Mouse (Mus musculus): ENCODE results near the gene Slc37a1.

DNA sequence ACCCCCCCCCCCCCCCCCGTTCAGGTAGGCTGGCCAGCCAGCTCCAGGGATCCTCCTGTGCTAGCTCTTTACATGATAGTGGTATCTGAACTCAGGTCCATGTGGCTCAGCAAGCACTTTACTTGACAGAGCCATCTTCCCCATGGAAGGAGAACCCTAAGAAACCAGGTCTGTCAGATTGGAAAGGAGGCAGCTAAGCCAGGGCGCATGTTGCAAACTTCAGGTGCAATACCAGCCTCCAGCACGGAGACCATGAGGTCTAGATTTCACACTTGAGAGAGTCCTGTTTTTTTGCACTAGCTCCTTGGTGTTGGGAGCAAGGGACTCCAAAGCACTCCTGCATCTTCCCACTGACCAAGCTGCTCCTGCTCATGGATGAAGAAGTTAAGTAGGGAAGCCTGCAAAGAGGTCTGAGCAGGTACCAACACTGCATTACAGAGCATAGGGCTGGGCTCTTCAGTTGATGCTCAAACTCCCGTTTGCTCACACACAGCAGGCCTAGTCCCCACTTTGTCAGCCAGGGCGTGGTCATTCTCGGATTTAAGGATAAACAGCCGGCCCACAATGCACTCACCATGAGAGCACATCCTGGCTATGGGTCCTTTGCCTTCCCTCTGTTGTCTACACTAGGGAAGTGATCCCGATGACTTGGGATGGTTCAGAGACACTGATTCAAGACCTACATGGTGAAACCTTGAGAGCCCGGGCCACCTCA, 10.2 kb upstream of the Slc37a1 start:
- no peak for TF ChIP-seq CTCF (IDR thresholded peaks at IDR 0.05; ENCODE audit: low read depth, low read length)
- TF ChIP-seq POLR2A (IDR thresholded peaks at IDR 0.05; ENCODE audit: extremely low read depth, insufficient read depth, low read length): no peak
